Mouse (Mus musculus): ENCODE measurements around the gene Tmub2. TPM values are rescaled to one million over a fixed set of nuclear protein-coding genes. Genes with fewer than 3 reads are reported as not detected.

The Tmub2 gene
- polyA plus RNA-seq, 1 experiment from 2014 or later: 57.3 TPM

- ATAC-seq (ENCODE audit: low FRiP score, low read depth): no peak
- Histone ChIP-seq H3K9ac (no peak overlapping the region), H3K27me3 (no peaks in the 10 kb centered on the region), H3K4me1 (peaks cover 44% of the 10 kb centered on the region), H3K4me2 (replicated peaks) (no peak overlapping the region), H3K36me3 (peaks cover 77% of the 10 kb centered on the region), H3K4me3 (no peak overlapping the region), H3K27ac (no peak overlapping the region), H3K9me3 (no peaks in the 10 kb centered on the region)
- 83% methylated on average over 4 of the region's 4 CpGs for whole genome bisulfite sequencing
Measured at GRCm38 (mm10) chr11:102311966-102312365, 27.2 kb downstream of the Tmub2 start.

- H3K4me2 ChIP-seq (replicated peaks): no peak overlapping the region
- H3K36me3 ChIP-seq: peaks cover 71% of the 10 kb centered on the region
- WGBS: 81% methylated on average over 6 of the region's 6 CpGs
- H3K4me3 ChIP-seq: no peak overlapping the region
- H3K9me3 ChIP-seq: no peaks in the 10 kb centered on the region
- no peaks in the 10 kb centered on the region for H3K27me3 ChIP-seq
- H3K27ac ChIP-seq: no peak overlapping the region
- no peak for ATAC-seq (ENCODE audit: low FRiP score, low read depth)
- peaks cover 44% of the 10 kb centered on the region for H3K4me1 ChIP-seq
- no peak overlapping the region for H3K9ac ChIP-seq
Measured at GRCm38 (mm10) chr11:102312586-102312985, 27.9 kb downstream of the Tmub2 start.

DNA sequence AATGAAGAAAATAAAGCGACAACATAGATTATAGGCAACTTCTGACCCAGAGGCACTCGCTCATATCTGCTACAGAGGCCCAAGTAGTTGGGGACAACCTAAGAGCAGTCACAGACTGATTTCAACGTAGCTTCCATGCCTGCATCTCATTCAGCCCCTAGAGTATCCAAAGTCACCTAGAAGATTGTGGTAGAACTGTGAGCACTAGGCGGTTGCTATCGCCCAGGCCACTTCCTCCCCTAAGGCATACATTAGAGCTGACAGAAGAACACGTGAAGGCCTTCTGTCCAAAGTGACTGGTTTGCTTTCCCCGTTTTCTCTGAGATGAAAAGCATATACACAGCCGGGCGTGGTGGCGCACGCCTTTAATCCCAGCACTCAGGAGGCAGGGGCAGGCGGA is 29.6 kb downstream of the Tmub2 start:
- 89% methylated on average over 12 of the region's 12 CpGs for WGBS
- Histone ChIP-seq H3K27me3 (no peaks in the 10 kb centered on the region), H3K36me3 (peaks cover 59% of the 10 kb centered on the region), H3K4me2 (replicated peaks) (no peak overlapping the region), H3K9me3 (no peaks in the 10 kb centered on the region), H3K9ac (no peak overlapping the region), H3K27ac (no peak overlapping the region), H3K4me3 (no peak overlapping the region), H3K4me1 (peaks cover 37% of the 10 kb centered on the region)
- no peak for ATAC-seq (ENCODE audit: low FRiP score, low read depth)

DNA sequence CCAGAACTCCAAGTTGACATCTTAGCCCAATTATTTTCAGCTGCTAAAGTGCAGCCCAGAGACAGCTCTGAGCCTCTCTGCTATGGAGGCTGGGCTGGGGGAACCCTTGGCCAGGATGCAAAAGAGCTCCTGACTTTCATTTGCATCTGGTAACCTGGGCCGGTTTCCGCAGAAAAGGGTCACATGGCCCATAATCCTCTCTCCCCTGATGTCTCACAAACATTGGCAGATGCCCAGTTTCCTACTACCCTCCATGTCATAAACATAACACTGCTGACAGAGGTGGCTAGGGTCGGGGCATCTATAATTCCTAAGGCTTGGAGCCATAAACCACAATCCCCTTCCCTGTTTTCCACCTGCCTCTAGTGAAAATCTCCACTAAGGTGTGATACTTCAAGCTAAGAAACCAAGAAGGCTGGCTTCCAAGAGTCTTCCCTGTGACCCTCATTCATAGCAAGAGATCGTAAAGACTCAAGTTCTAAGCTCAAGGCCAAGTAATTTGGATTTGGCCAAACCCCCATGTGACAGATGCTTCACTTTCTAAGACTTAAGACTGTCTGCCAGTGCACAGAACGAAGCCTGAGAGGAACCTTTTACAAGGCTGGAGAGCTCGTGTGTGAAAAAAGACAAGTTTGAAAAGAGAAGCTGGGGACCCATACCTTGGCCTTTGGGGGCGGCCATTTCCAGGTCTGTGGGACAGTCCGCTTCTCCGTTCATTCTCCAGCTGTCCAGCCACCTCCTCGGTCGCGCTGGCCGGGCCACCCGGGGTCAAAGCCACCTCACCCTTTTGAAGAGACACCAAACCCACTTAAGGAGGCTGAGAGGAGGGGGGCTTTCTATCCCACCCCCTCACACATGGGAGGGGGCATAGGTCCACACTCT is 31.2 kb downstream of the Tmub2 start:
- WGBS: 6% methylated on average over 14 of the region's 14 CpGs
- Histone ChIP-seq H3K27ac (peak overlapping the region; percentile 99), H3K9me3 (no peaks in the 10 kb centered on the region), H3K4me3 (peak overlapping the region; percentile 100), H3K36me3 (peaks cover 44% of the 10 kb centered on the region), H3K9ac (peak overlapping the region; percentile 100), H3K4me1 (peaks cover 29% of the 10 kb centered on the region), H3K4me2 (replicated peaks) (peak overlapping the region; percentile 75), H3K27me3 (no peaks in the 10 kb centered on the region)
- ATAC-seq (ENCODE audit: low FRiP score, low read depth): no peak

DNA sequence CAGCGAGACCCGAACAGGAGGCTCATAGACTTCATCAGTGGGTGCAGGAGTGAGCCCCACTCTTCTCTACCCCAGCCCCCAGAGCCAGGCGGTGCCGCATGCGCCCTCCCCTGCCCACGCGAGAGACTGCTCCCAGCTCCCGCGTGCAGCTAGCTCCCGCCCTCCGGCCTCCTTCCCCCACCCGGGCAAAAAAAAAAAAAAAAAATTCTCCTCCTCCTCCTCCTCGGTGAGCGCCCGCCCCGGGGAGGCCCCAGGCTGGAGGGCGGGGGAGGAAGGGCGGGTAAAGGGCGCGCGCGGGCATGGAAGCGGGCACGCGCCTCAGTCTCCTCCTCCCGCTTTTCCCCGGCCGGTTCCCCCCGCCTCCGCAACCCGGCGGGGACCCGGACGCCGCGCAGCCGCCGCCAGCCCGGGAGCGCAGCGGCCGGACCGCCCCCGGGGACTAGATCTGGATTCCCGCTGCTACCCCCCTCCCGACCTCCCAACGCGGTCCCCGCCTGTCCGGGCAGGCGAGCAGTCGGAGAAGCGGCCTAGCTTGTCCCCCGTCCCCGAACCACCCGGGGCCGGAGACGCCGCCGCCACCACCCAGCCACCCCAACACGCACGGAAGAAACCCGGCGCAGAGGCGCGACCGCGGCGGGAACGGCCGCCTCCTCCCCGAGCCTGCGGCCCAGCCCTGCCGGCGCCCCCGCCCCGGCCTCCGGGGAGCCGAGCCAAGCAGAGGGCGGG is 32.0 kb downstream of the Tmub2 start:
- under 1% methylated on average over 57 of the region's 80 CpGs for WGBS
- Histone ChIP-seq H3K4me3 (peak overlapping the region; percentile 100), H3K27me3 (no peaks in the 10 kb centered on the region), H3K4me2 (replicated peaks) (peak overlapping the region; percentile 75), H3K4me1 (peaks cover 29% of the 10 kb centered on the region), H3K9me3 (no peaks in the 10 kb centered on the region), H3K36me3 (peaks cover 40% of the 10 kb centered on the region), H3K27ac (peak overlapping the region; percentile 99), H3K9ac (peak overlapping the region; percentile 100)
- peak; percentile 38; the same call in 1 of the 2 replicates for ATAC-seq (ENCODE audit: low FRiP score, low read depth)

DNA sequence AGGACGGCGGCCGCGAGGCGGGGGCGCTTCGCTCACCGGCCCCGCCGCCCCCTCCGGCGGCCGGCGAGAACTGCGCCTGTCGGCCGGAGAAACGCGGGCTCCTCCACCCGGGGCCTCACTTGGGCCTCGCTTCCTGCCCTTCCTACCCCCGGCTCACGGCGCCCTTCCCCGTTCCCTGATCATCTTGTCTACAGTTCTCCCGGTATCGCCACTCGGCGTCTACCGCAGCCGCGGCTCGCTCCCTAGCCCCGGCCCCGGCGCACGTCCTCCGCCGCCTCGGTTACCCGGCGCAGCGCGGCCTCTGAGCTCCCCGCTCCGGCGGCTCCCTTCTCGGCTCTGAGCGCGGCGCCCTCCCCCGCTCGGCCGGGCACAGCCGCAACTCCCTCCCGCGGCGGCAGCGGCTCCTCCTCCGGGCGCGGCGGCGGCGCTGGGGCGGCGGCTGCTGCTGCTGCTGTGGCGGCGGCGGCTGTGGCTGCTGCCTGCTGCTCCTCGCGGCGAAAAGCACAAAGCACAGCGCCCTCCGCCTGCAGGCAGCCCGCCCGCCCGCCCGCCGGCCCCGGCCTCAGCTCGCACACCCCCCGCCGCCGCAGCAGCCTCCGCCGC is 32.7 kb downstream of the Tmub2 start:
- peaks cover 29% of the 10 kb centered on the region for H3K4me1 ChIP-seq
- WGBS: under 1% methylated on average over 75 of the region's 87 CpGs
- ATAC-seq (ENCODE audit: low FRiP score, low read depth): peak; percentile 8; the same call in 1 of the 2 replicates
- H3K9me3 ChIP-seq: no peaks in the 10 kb centered on the region
- peak overlapping the region; percentile 100 for H3K9ac ChIP-seq
- H3K4me3 ChIP-seq: peak overlapping the region; percentile 100
- H3K4me2 ChIP-seq (replicated peaks): peak overlapping the region; percentile 75
- H3K27me3 ChIP-seq: no peaks in the 10 kb centered on the region
- peak overlapping the region; percentile 99 for H3K27ac ChIP-seq
- peaks cover 33% of the 10 kb centered on the region for H3K36me3 ChIP-seq

GRCm38 (mm10) chr11:102317901-102318575 is 33.3 kb downstream of the Tmub2 start:
- Histone ChIP-seq H3K4me2 (replicated peaks) (peak overlapping the region; percentile 75), H3K4me1 (peaks cover 29% of the 10 kb centered on the region), H3K36me3 (peaks cover 26% of the 10 kb centered on the region), H3K27ac (peak overlapping the region; percentile 99), H3K9me3 (no peaks in the 10 kb centered on the region), H3K27me3 (no peaks in the 10 kb centered on the region), H3K4me3 (peak overlapping the region; percentile 100), H3K9ac (peak overlapping the region; percentile 100)
- under 1% methylated on average over 43 of the region's 77 CpGs for WGBS
- peak; percentile 72 for ATAC-seq (ENCODE audit: low FRiP score, low read depth)

DNA sequence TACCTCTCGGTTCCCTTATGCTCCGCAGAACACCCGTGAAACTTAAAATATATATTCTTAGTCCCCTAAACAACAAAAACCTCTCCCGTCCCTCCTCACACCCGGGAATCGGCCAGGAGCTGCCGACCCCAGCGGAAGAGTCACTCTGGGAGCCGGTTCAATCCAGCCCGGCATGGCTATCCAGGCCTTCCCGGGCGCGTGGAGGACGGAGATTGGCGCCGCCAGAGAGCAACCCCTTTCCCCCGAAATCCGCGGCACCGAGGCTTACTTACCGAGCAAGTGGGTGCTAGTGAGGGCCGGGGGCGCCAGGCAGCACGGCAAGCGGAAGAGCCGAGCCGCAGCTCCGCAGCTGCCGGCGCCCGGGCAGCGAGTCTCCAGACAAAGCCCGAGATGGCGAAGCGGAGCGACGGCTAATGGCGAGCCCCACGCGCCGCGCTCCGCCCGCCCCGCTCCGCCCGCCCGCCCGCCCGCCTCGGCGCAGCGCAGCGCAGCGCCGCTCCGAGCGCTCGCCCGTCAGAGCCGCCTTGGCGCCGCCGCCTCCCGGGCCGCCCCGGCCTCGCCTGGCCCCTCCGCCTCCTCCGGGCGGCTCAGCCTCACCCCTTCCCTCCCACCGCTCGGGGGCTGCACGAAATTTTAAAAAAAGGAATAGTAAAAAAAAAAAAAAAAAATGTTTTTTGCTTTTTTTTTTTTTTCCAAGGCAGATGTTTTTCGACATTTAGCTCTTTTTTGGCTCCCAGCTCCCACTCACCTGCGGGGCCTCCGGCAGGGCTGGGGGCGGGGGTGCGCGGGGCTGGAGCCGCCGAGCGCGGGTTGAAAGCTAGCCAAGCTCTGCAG is 34.1 kb downstream of the Tmub2 start:
- H3K4me3 ChIP-seq: peak overlapping the region; percentile 100
- H3K9ac ChIP-seq: peak overlapping the region; percentile 100

GRCm38 (mm10) chr11:102319410-102319792 is 34.7 kb downstream of the Tmub2 start, which contains the start of gene Ubtf:
Gene Ubtf, minus strand, starts transcription at chr11:102319742.
- Histone ChIP-seq H3K4me1 (peaks cover 29% of the 10 kb centered on the region), H3K4me3 (peak within 1 kb of the TSS; percentile 100), H3K4me2 (replicated peaks) (peak within 1 kb of the TSS; percentile 75), H3K36me3 (peaks cover 13% of the 10 kb centered on the region), H3K9ac (peak within 1 kb of the TSS; percentile 100), H3K27ac (peak within 1 kb of the TSS; percentile 99), H3K27me3 (no peaks in the 10 kb centered on the region), H3K9me3 (no peaks in the 10 kb centered on the region)
- 0% methylated on average over 23 of the region's 25 CpGs for WGBS
- no peak for ATAC-seq (ENCODE audit: low FRiP score, low read depth)

More for the DNA sequence above, 34.1 kb downstream of the Tmub2 start:
- H3K36me3 ChIP-seq: peaks cover 19% of the 10 kb centered on the region
- peak overlapping the region; percentile 75 for H3K4me2 ChIP-seq (replicated peaks)
- WGBS: under 1% methylated on average over 59 of the region's 84 CpGs
- H3K27me3 ChIP-seq: no peaks in the 10 kb centered on the region
- no peaks in the 10 kb centered on the region for H3K9me3 ChIP-seq
- no peak for ATAC-seq (ENCODE audit: low FRiP score, low read depth)
- peak overlapping the region; percentile 99 for H3K27ac ChIP-seq
- peaks cover 29% of the 10 kb centered on the region for H3K4me1 ChIP-seq

- ATAC-seq (ENCODE audit: low FRiP score, low read depth): peak; percentile 6; the same call in 1 of the 2 replicates
- Histone ChIP-seq H3K4me1 (peaks cover 25% of the 10 kb centered on the region), H3K36me3 (peaks cover 6% of the 10 kb centered on the region), H3K4me2 (replicated peaks) (peak overlapping the region; percentile 75), H3K9ac (peak overlapping the region; percentile 100), H3K27ac (peak overlapping the region; percentile 99), H3K4me3 (peak overlapping the region; percentile 100), H3K9me3 (no peaks in the 10 kb centered on the region), H3K27me3 (no peaks in the 10 kb centered on the region)
- under 1% methylated on average over 38 of the region's 38 CpGs for WGBS
Measured at GRCm38 (mm10) chr11:102319941-102320685, 35.4 kb downstream of the Tmub2 start.

All from limb, embryonic 13.5 days (tissue).